Mouse (Mus musculus): ENCODE results near the gene Akap8.

- TF ChIP-seq CTCF (IDR thresholded peaks at IDR 0.05; ENCODE audit: control insufficient read depth, insufficient read depth, low read length): peak; percentile 84
- TF ChIP-seq POLR2A (IDR thresholded peaks at IDR 0.05; ENCODE audit: borderline replicate concordance, control insufficient read depth, low read depth, low read length): no peak
These were observed 28.1 kb upstream of the Akap8 start for GRCm38 (mm10) chr17:32349037-32349732.

Measured in bone marrow, adult 2 months (tissue).